ENCODE assay signal across 8 mouse cellular contexts in the genomic region with DNA sequence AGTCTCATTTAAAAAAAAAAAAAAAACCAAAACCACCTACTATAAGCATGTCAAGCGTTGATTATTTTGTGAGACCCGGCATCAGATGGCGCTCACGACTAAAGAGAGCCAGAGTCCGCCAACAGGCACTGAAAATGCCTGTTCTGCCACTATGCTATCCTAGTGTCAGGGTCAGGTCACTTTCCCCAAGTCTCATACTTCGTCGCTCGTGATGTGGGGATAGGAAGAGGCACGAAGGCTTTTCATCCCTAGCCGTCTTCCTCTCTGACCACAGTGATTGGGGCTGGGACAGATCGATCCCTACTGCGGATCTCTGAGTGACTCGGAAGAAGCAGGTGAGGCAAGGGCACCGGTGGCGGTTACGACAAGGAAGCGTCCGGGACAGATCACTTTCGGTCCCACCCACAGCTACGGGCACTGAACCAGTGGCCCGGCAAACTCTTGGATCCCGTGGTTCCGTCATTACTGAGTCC. TPM values are rescaled to one million over a fixed set of nuclear protein-coding genes. Genes with fewer than 3 reads are reported as not detected.
DNase-seq lines count a peak whose midpoint lies in the region; ATAC-seq and TF ChIP-seq lines count a peak whose summit lies in the region.

No protein-coding gene starts in this region.

- peak; percentile 86 for DNase-seq in T-cell, adult 2 months (ENCODE audit: low spot score)
- DNase-seq in cerebellum, adult 8-10 months: peak; percentile 73
- peak; percentile 88 for DNase-seq in hindbrain, postnatal 0 days (ENCODE audit: low spot score)
- DNase-seq in left cerebral cortex, adult 2 months (ENCODE audit: extremely low spot score in 1 of 2, low spot score in 2 of 2): peak in 1 of 2 experiments; percentile 57
- peak; percentile 79 to 83 for DNase-seq in lung, postnatal 4 days
- DNase-seq in retina, postnatal 7 days (ENCODE audit: low read depth, low spot score): peak; percentile 67
- DNase-seq in yolk sac, embryonic 10.5 days (ENCODE audit: low spot score): peak; percentile 86

- peaks cover 24% of the 10 kb centered on the region for H3K4me1 ChIP-seq in hindbrain, postnatal 0 days (ENCODE audit: insufficient read depth, low read length)

- H3K4me3 ChIP-seq in hindbrain, postnatal 0 days (ENCODE audit: low read length): peak overlapping the region; percentile 96
- H3K4me3 ChIP-seq in left cerebral cortex, adult 2 months: peak overlapping the region; percentile 80

- H3K36me3 ChIP-seq in hindbrain, postnatal 0 days (ENCODE audit: insufficient read depth, low read length): no peaks in the 10 kb centered on the region

- peak overlapping the region; percentile 91 for H3K9ac ChIP-seq in hindbrain, postnatal 0 days (replicated peaks; ENCODE audit: low read length)

- TF ChIP-seq CTCF in hindbrain, postnatal 0 days (IDR thresholded peaks at IDR 0.05; ENCODE audit: low read depth): peak; percentile 76
- TF ChIP-seq CTCF in left cerebral cortex, adult 2 months (IDR thresholded peaks at IDR 0.05): peak; percentile 54

- no peaks in the 10 kb centered on the region for H3K27me3 ChIP-seq in hindbrain, postnatal 0 days (ENCODE audit: insufficient read depth, low read length)

- peak overlapping the region; percentile 94 for H3K4me2 ChIP-seq in hindbrain, postnatal 0 days (ENCODE audit: low read depth, low read length)

- peak; percentile 49 for ATAC-seq in frontal cortex, adult (ENCODE audit: low TSS enrichment)
- peak; percentile 68 for ATAC-seq in hindbrain, postnatal 0 days

- intact Hi-C loops in left cerebral cortex, adult 2 months (cut with DNase I): loop anchor here (5.0 to 10.0 kb wide), 2 partner anchors 216 to 776 kb away; a partner anchor contains a TSS

- 0% methylated on average over 23 of the region's 23 CpGs for WGBS in hindbrain, postnatal 0 days

- no peaks in the 10 kb centered on the region for H3K9me3 ChIP-seq in hindbrain, postnatal 0 days (ENCODE audit: low read length)

- peak overlapping the region; percentile 100 for H3K27ac ChIP-seq in hindbrain, postnatal 0 days
- peak overlapping the region; percentile 100 for H3K27ac ChIP-seq in left cerebral cortex, adult 2 months

RNA-seq across cellular contexts. Expression of a gene that starts 0.7 kb away (rescaled TPM):
- 31.3 and 35.7 TPM in 2 replicates for total RNA-seq in hindbrain, postnatal 0 days (2014; rRNA removed)
- polyA plus RNA-seq in hindbrain, postnatal 0 days (2015; fragmentation: Nextera tagmentation; extraction: Ambion mirVana): 61.8 and 61.9 TPM in 2 replicates
- total RNA-seq in left cerebral cortex, adult 2 months (2021): 10 to 100 TPM; 66.5 to 67.8 TPM

RNA-seq across cellular contexts. Expression of a gene that starts 28.3 kb away (rescaled TPM):
- total RNA-seq in hindbrain, postnatal 0 days (2014; rRNA removed): 1.8 and 3.7 TPM in 2 replicates
- 6.5 and 7.7 TPM in 2 replicates for polyA plus RNA-seq in hindbrain, postnatal 0 days (2015; fragmentation: Nextera tagmentation; extraction: Ambion mirVana)
- 1 to 10 TPM; 4.6 to 6.6 TPM for total RNA-seq in left cerebral cortex, adult 2 months (2021)

RNA-seq across cellular contexts. Expression of a gene that starts 28.4 kb away (rescaled TPM):
- 48.0 and 74.5 TPM in 2 replicates for total RNA-seq in hindbrain, postnatal 0 days (2014; rRNA removed)
- 50.5 and 52.3 TPM in 2 replicates for polyA plus RNA-seq in hindbrain, postnatal 0 days (2015; fragmentation: Nextera tagmentation; extraction: Ambion mirVana)
- 10 to 100 TPM; 16.8 to 21.3 TPM for total RNA-seq in left cerebral cortex, adult 2 months (2021)

RNA-seq across cellular contexts. Expression of a gene that starts 42.4 kb away (rescaled TPM):
- total RNA-seq in hindbrain, postnatal 0 days (2014; rRNA removed): 27.9 and 53.5 TPM in 2 replicates
- 22.2 and 23.6 TPM in 2 replicates for polyA plus RNA-seq in hindbrain, postnatal 0 days (2015; fragmentation: Nextera tagmentation; extraction: Ambion mirVana)
- total RNA-seq in left cerebral cortex, adult 2 months (2021): 10 to 100 TPM; 22.6 to 26.0 TPM
